Mouse (Mus musculus): ENCODE results near the gene Scgb1b29.
"Not testable (repeated sequence)": the region's sequence is repeated elsewhere in the genome, so short reads cannot be mapped to it uniquely, and the experiment has no call there.

The Scgb1b29 gene

GRCm38 (mm10) chr7:32441241-32441640, at the start of gene Scgb1b29:
TSS of gene Scgb1b29 (plus strand) at chr7:32441541.
- not testable (repeated sequence) for DNase-seq (ENCODE audit: low read depth, low spot score)

GRCm38 (mm10) chr7:32428636-32429035, 12.7 kb upstream of the Scgb1b29 start:
- not testable (repeated sequence) for DNase-seq (ENCODE audit: low read depth, low spot score)
